Mouse (Mus musculus): ENCODE measurements at regions not wholly inside any gene's neighbourhood (a gene's known extent, or its start where the extent isn't known, plus 50 kb on each side); places are given as distances from the start of the nearest gene placed in this dataset.
"Not testable (repeated sequence)": the region's sequence is repeated elsewhere in the genome, so short reads cannot be mapped to it uniquely, and the experiment has no call there.

GRCm38 (mm10) chr9:72192051-72192952 is 80.6 kb upstream of the Tcf12 start:
- no peak overlapping the region for H3K4me3 ChIP-seq
- peak; percentile 79 for TF ChIP-seq CTCF (IDR thresholded peaks at IDR 0.05)
- H3K27ac ChIP-seq: peak overlapping the region; percentile 66
- intact Hi-C loops (cut with DNase I): loop anchor here (1.0 to 10.0 kb wide), 3 partner anchors 82 to 360 kb away; partner anchors contain the start of gene Tcf12
- peak; percentile 35 to 47 for DNase-seq (ENCODE audit: extremely low spot score in 1 of 2, low spot score in 2 of 2)

GRCm38 (mm10) chr9:72192953-72193337 is 81.3 kb upstream of the Tcf12 start:
- DNase-seq (ENCODE audit: extremely low spot score in 1 of 2, low spot score in 2 of 2); H3K27ac ChIP-seq; H3K4me3 ChIP-seq: not testable (repeated sequence)
- intact Hi-C loops (cut with DNase I): loop anchor here (1.0 to 10.0 kb wide), 3 partner anchors 82 to 361 kb away; partner anchors contain the start of gene Tcf12

GRCm38 (mm10) chr9:72195348-72195747 is 79.3 kb upstream of the Zfp280d start:
- intact Hi-C loops (cut with DNase I): loop anchor here (5.0 to 10.0 kb wide), 2 partner anchors 77 to 161 kb away; partner anchors contain the start of gene Zfp280d
- H3K4me3 ChIP-seq: no peak overlapping the region
- H3K27ac ChIP-seq: no peak overlapping the region
- no peak for DNase-seq (ENCODE audit: extremely low spot score in 1 of 2, low spot score in 2 of 2)
- TF ChIP-seq CTCF (IDR thresholded peaks at IDR 0.05): no peak

GRCm38 (mm10) chr9:72196626-72197330 is 77.9 kb upstream of the Zfp280d start:
- no peak for DNase-seq (ENCODE audit: extremely low spot score in 1 of 2, low spot score in 2 of 2)
- no peak for TF ChIP-seq CTCF (IDR thresholded peaks at IDR 0.05)
- H3K27ac ChIP-seq: peak overlapping the region; percentile 50
- intact Hi-C loops (cut with DNase I): loop anchor here (2.0 to 10.0 kb wide), 3 partner anchors 42 to 162 kb away; partner anchors contain the start of gene Zfp280d
- H3K4me3 ChIP-seq: no peak overlapping the region

- intact Hi-C loops (cut with DNase I): loop anchor here (2.0 to 10.0 kb wide), 3 partner anchors 43 to 163 kb away; partner anchors contain the start of gene Zfp280d
- H3K27ac ChIP-seq: peak overlapping the region; percentile 76
- no peak for DNase-seq (ENCODE audit: extremely low spot score in 1 of 2, low spot score in 2 of 2)
- no peak for TF ChIP-seq CTCF (IDR thresholded peaks at IDR 0.05)
- no peak overlapping the region for H3K4me3 ChIP-seq
These were observed 77.3 kb upstream of the Zfp280d start for GRCm38 (mm10) chr9:72197331-72197732.

GRCm38 (mm10) chr9:72198976-72199375 is 75.7 kb upstream of the Zfp280d start:
- intact Hi-C loops (cut with DNase I): loop anchor here (5.0 to 10.0 kb wide), 2 partner anchors 73 to 164 kb away; partner anchors contain the start of gene Zfp280d
- H3K27ac ChIP-seq: no peak overlapping the region
- DNase-seq (ENCODE audit: extremely low spot score in 1 of 2, low spot score in 2 of 2): no peak
- no peak overlapping the region for H3K4me3 ChIP-seq
- TF ChIP-seq CTCF (IDR thresholded peaks at IDR 0.05): no peak

GRCm38 (mm10) chr9:72204357-72204905 is 70.2 kb upstream of the Zfp280d start:
- intact Hi-C loops (cut with DNase I): no loop called here
- no peak overlapping the region for H3K4me3 ChIP-seq
- TF ChIP-seq CTCF (IDR thresholded peaks at IDR 0.05): no peak
- no peak overlapping the region for H3K27ac ChIP-seq
- no peak for DNase-seq (ENCODE audit: extremely low spot score in 1 of 2, low spot score in 2 of 2)

GRCm38 (mm10) chr9:72205815-72206214 is 68.8 kb upstream of the Zfp280d start:
- Histone ChIP-seq H3K27ac (peak overlapping the region; percentile 22; the same call in 1 of the 2 replicates), H3K4me3 (no peak overlapping the region)
- intact Hi-C loops (cut with DNase I): no loop called here
- DNase-seq (ENCODE audit: extremely low spot score in 1 of 2, low spot score in 2 of 2): no peak
- no peak for TF ChIP-seq CTCF (IDR thresholded peaks at IDR 0.05)

GRCm38 (mm10) chr9:72206911-72207310 is 67.7 kb upstream of the Zfp280d start:
- Histone ChIP-seq H3K4me3 (no peak overlapping the region), H3K27ac (peak overlapping the region; percentile 32; the same call in 1 of the 2 replicates)
- TF ChIP-seq CTCF (IDR thresholded peaks at IDR 0.05): no peak
- intact Hi-C loops (cut with DNase I): no loop called here
- no peak for DNase-seq (ENCODE audit: extremely low spot score in 1 of 2, low spot score in 2 of 2)

GRCm38 (mm10) chr9:72208296-72208695 is 66.4 kb upstream of the Zfp280d start:
- H3K27ac ChIP-seq: no peak overlapping the region
- TF ChIP-seq CTCF (IDR thresholded peaks at IDR 0.05): no peak
- intact Hi-C loops (cut with DNase I): no loop called here
- DNase-seq (ENCODE audit: extremely low spot score in 1 of 2, low spot score in 2 of 2): no peak
- no peak overlapping the region for H3K4me3 ChIP-seq

GRCm38 (mm10) chr9:72217296-72218028 is 57.2 kb upstream of the Zfp280d start:
- no peak for DNase-seq (ENCODE audit: extremely low spot score in 1 of 2, low spot score in 2 of 2)
- intact Hi-C loops (cut with DNase I): no loop called here
- Histone ChIP-seq H3K4me3 (no peak overlapping the region), H3K27ac (no peak overlapping the region)
- TF ChIP-seq CTCF (IDR thresholded peaks at IDR 0.05): no peak; the same call in none of the 2 replicates

Measured in left cerebral cortex, adult 2 months (tissue).